Mouse (Mus musculus) forebrain, embryonic 14.5 days (tissue): ENCODE data around the gene Elmod1. TPM values are rescaled to one million over a fixed set of nuclear protein-coding genes. Genes with fewer than 3 reads are reported as not detected.

Experiments
- ATAC-seq: fragments of 200-750 bp; cut with Nextera tagmentation; 2 replicates; pipeline ENCODE4 v1.8.0; 2017; ENCODE audit warnings: mild to moderate bottlenecking, moderate library complexity
- DNase-seq: peaks from one replicate; pipeline ENCODE4 v3.0.0-alpha.2; 2015; ENCODE audit warnings: low spot score
- H3K27ac ChIP-seq: fragments of 300-500 bp; sonication (generic); 2 replicates; pipeline ENCODE4 v1.5.1; 2014; ENCODE audit warnings: low read depth, mild to moderate bottlenecking, control low read depth, low read length, moderate library complexity
- H3K27me3 ChIP-seq: fragments of 300-500 bp; sonication (generic); replicated peaks from 2 replicates; pipeline ENCODE4 v1.6.1; 2014; ENCODE audit warnings: low read length, control low read depth, mixed read lengths; ENCODE audit not compliant: control insufficient read depth, insufficient read depth
- H3K36me3 ChIP-seq: fragments of 300-500 bp; sonication (generic); 2 replicates; pipeline ENCODE4 v1.6.1; 2014; ENCODE audit warnings: low read length, control low read depth; ENCODE audit not compliant: control insufficient read depth, insufficient read depth
- H3K4me1 ChIP-seq: fragments of 300-500 bp; sonication (generic); 2 replicates; pipeline ENCODE4 v1.6.1; 2014; ENCODE audit warnings: antibody characterized with exemption, low read length, control low read depth; ENCODE audit not compliant: control insufficient read depth, insufficient read depth
- H3K4me2 ChIP-seq: fragments of 300-500 bp; sonication (generic); 2 replicates; pipeline ENCODE4 v1.6.1; 2014; ENCODE audit warnings: mild to moderate bottlenecking, control low read depth, low read length
- H3K4me3 ChIP-seq: fragments of 300-500 bp; sonication (generic); 2 replicates; pipeline ENCODE4 v1.5.1; 2014; ENCODE audit warnings: low read depth, low read length, control low read depth
- H3K9ac ChIP-seq: fragments of 300-500 bp; sonication (generic); 2 replicates; pipeline ENCODE4 v1.6.1; 2014; ENCODE audit warnings: mild to moderate bottlenecking, low read length, control low read depth, moderate library complexity
- H3K9me3 ChIP-seq: fragments of 300-500 bp; sonication (generic); replicated peaks from 2 replicates; pipeline ENCODE4 v1.6.1; 2016; ENCODE audit warnings: low read length, control low read depth, mixed read lengths; ENCODE audit not compliant: control insufficient read depth
- WGBS: fragments of 180-500 bp; shearing (Covaris S2); extraction: QIAGEN DNeasy Blood & Tissue Kit; methylation state at CpG from one replicate; pipeline ENCODE4 v1.1.7; 2014; 5-methylcytosine and 5-hydroxymethylcytosine counted together
- polyA plus RNA-seq: library from polyadenylated mRNA; unstranded; fragments of >200 nt; fragmentation: Nextera tagmentation; extraction: Ambion mirVana; gene quantifications from 2 replicates; pipeline ENCODE4 v1.2.1, GENCODE M21; 2014

Gene Elmod1
- polyA plus RNA-seq, 1 experiment from 2014 or later, result 11.6 TPM

DNA sequence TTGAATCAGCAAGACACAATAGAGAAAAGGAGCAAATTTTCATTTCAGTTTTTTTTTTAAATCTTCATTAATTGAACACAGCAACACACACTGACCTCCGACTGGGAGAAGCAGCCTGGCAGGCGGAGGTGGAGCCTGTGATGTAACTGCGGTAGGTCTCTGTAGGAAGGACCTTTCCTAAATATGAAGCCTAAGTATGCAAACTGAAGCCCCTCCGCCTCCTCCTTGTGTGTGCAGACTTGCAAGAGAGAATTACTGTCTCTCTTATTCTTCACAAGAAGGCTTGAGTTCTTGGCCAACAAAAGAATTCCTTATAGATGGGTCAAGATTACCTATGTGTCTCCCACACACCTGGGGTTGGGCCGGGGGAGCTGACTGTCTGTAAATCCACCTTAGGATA is 1.9 kb downstream of the Elmod1 start:
- 58% methylated on average over 5 of the region's 5 CpGs for WGBS
- DNase-seq (no peak), ATAC-seq (no peak)
- Histone ChIP-seq H3K36me3 (no peaks in the 10 kb centered on the region), H3K9ac (peak overlapping the region; percentile 84; the same call in 1 of the 2 replicates), H3K27ac (no peak overlapping the region), H3K9me3 (no peaks in the 10 kb centered on the region), H3K4me2 (peak overlapping the region; percentile 89), H3K4me3 (peak overlapping the region; percentile 75), H3K4me1 (no peaks in the 10 kb centered on the region; the same call in 1 of the 2 replicates), H3K27me3 (no peaks in the 10 kb centered on the region; the same call in 1 of the 2 replicates)

DNA sequence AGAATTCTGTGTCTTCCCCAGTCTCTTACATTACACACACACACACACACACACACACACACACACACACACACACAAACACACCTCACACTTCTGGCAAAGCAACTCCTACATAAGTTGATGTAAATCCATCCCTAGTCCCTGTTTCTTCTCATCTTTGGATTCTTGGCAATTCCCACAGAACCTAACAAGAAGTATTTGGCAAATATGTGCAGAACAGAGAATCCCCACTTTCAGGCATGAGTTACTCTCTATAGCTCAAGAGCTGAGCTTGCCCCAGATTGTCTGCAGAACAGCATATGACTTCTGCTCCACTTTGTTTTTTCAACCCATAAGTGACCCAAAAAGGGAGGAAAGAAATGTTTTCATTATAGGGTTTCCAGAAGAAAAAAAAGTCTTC is 2.7 kb downstream of the Elmod1 start:
- Histone ChIP-seq H3K36me3 (no peaks in the 10 kb centered on the region), H3K4me2 (peak overlapping the region; percentile 7; the same call in 1 of the 2 replicates), H3K27me3 (no peaks in the 10 kb centered on the region; the same call in 1 of the 2 replicates), H3K4me1 (no peaks in the 10 kb centered on the region; the same call in 1 of the 2 replicates), H3K27ac (no peak overlapping the region), H3K9ac (no peak overlapping the region), H3K4me3 (no peak overlapping the region), H3K9me3 (no peaks in the 10 kb centered on the region)
- peak; percentile 18 for DNase-seq
- ATAC-seq, result no peak

GRCm38 (mm10) chr9:53967610-53968368 is 7.3 kb downstream of the Elmod1 start:
- Histone ChIP-seq H3K9me3 (no peaks in the 10 kb centered on the region), H3K27me3 (no peaks in the 10 kb centered on the region), H3K9ac (no peak overlapping the region), H3K4me3 (no peak overlapping the region), H3K36me3 (no peaks in the 10 kb centered on the region), H3K4me2 (no peak overlapping the region), H3K27ac (no peak overlapping the region), H3K4me1 (no peaks in the 10 kb centered on the region; the same call in 1 of the 2 replicates)
- 42% methylated on average over 9 of the region's 9 CpGs for WGBS
- DNase-seq, result peak; percentile 59
- ATAC-seq, result peak; percentile 72

DNA sequence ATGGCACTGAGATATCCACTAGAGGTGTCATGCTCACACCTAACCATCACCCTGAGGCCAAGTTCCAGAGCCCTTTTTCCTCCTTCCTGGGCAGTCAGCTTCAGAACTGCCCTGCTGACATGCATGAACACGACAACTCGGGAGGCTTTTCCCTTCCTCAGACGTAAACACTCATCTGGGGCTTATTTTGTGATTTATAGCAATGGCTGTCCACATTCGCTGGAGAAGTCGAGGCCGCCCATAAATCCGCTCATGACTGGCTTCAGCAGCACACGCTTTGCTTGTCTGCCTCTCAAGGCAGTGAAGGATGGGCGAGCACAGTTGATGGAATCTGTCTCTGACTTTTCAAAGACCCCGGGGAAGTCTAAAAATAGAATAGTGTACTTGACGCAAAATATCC is 18.1 kb downstream of the Elmod1 start:
- no peaks in the 10 kb centered on the region for H3K27me3 ChIP-seq
- H3K27ac ChIP-seq, result no peak overlapping the region
- H3K9ac ChIP-seq, result no peak overlapping the region
- ATAC-seq (no peak), DNase-seq (no peak)
- H3K4me3 ChIP-seq, result no peak overlapping the region
- no peak overlapping the region for H3K4me2 ChIP-seq
- WGBS, result 91% methylated on average over 11 of the region's 11 CpGs
- H3K36me3 ChIP-seq, result no peaks in the 10 kb centered on the region
- H3K9me3 ChIP-seq, result no peaks in the 10 kb centered on the region
- H3K4me1 ChIP-seq, result no peaks in the 10 kb centered on the region

- H3K9me3 ChIP-seq, result no peaks in the 10 kb centered on the region
- H3K4me3 ChIP-seq, result no peak overlapping the region
- H3K9ac ChIP-seq, result no peak overlapping the region
- no peaks in the 10 kb centered on the region for H3K4me1 ChIP-seq
- no peak overlapping the region for H3K27ac ChIP-seq
- DNase-seq (peak; percentile 32), ATAC-seq (no peak; the same call in 1 of the 2 replicates)
- no peaks in the 10 kb centered on the region for H3K36me3 ChIP-seq
- no peak overlapping the region for H3K4me2 ChIP-seq
- WGBS, result 13% methylated on average over 6 of the region's 6 CpGs
- no peaks in the 10 kb centered on the region for H3K27me3 ChIP-seq
Observed at GRCm38 (mm10) chr9:53954853-53955252, 20.2 kb downstream of the Elmod1 start.

DNA sequence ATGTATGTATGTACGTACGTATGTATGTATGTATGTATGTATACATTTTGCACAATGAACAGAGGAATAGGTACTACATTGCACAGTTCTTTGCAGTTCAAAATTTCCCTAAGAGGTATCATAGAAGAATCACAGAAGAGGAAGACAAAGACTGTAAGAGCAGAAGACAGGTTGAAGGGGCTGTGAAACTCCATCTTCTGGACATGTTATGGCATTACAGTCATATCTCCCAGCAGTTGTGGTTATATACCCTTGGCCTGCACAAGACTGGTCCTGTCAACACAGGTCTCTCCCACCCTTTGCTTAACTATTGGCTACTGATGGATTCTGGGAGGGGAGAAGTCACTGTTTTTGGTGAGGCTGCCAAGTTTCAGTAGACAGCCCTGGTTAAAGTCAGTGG is 27.6 kb downstream of the Elmod1 start:
- DNase-seq (no peak), ATAC-seq (no peak)
- no peak overlapping the region for H3K9ac ChIP-seq
- H3K4me3 ChIP-seq, result no peak overlapping the region
- 96% methylated on average over 2 of the region's 2 CpGs for WGBS
- H3K27me3 ChIP-seq, result no peaks in the 10 kb centered on the region
- no peak overlapping the region for H3K27ac ChIP-seq
- H3K4me2 ChIP-seq, result no peak overlapping the region
- no peaks in the 10 kb centered on the region for H3K4me1 ChIP-seq
- no peaks in the 10 kb centered on the region for H3K9me3 ChIP-seq
- H3K36me3 ChIP-seq, result no peaks in the 10 kb centered on the region

DNA sequence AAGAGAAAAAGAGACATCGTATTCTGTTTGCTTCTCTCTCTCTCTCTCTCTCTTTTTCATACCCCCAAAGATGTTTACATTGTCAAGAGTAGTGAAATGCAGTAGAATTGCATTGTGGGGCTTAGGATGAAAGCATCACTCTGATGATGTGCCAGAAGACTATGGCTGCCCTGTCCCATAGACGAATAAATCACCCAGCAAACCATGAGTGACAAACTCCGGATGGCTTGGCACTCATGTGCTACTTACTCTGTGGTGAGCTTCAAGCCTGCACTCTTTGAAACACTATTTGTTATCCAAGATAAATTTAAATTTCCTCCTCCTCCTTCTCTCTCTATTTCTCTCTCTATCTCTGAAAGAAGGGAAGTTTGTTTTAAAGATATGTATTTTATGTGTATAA is 36.5 kb downstream of the Elmod1 start:
- no peak overlapping the region for H3K27ac ChIP-seq
- H3K4me2 ChIP-seq, result no peak overlapping the region
- no peak overlapping the region for H3K9ac ChIP-seq
- ATAC-seq, result no peak
- no peak overlapping the region for H3K4me3 ChIP-seq
- DNase-seq, result no peak
- no peaks in the 10 kb centered on the region for H3K27me3 ChIP-seq
- no peaks in the 10 kb centered on the region for H3K4me1 ChIP-seq
- no peaks in the 10 kb centered on the region for H3K9me3 ChIP-seq
- H3K36me3 ChIP-seq, result no peaks in the 10 kb centered on the region
- WGBS, result 85% methylated on average over 3 of the region's 3 CpGs

DNA sequence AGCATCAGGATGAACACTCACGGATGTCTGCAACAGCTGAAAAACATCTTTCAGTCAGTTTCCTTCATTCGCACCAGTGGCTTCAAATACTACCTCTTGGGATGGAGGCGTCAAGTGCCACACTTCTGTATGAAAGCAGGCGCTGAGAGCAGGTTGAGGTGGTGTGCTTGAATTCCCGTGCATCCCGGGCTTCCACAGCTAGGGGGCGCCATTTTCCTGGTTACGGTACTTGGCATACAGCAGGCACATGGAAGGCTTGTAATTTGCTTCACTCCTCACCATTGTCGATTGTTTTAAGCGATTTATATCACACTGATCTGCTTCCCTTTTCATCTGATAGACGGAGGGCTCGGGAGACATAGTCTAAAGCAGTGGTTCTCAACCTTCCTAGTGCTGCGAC is 40.9 kb downstream of the Elmod1 start:
- H3K36me3 ChIP-seq, result peaks cover 3% of the 10 kb centered on the region; the same call in 1 of the 2 replicates
- no peak overlapping the region for H3K9ac ChIP-seq
- no peaks in the 10 kb centered on the region for H3K27me3 ChIP-seq
- H3K9me3 ChIP-seq, result no peaks in the 10 kb centered on the region
- H3K4me3 ChIP-seq, result no peak overlapping the region
- H3K4me1 ChIP-seq, result 0 out of 2 replicates have a peak, but pooled peaks cover 3% of the 10 kb centered on the region
- ATAC-seq (no peak), DNase-seq (peak; percentile 39)
- no peak overlapping the region for H3K4me2 ChIP-seq
- WGBS, result 67% methylated on average over 13 of the region's 13 CpGs
- no peak overlapping the region for H3K27ac ChIP-seq

- Histone ChIP-seq H3K4me1 (0 out of 2 replicates have a peak, but pooled peaks cover 3% of the 10 kb centered on the region), H3K9ac (no peak overlapping the region), H3K36me3 (peaks cover 3% of the 10 kb centered on the region; the same call in 1 of the 2 replicates), H3K27ac (no peak overlapping the region), H3K27me3 (no peaks in the 10 kb centered on the region), H3K9me3 (no peaks in the 10 kb centered on the region), H3K4me3 (no peak overlapping the region), H3K4me2 (no peak overlapping the region)
- DNase-seq (peak; percentile 23), ATAC-seq (0 out of 2 replicates have a peak, but pooled peaks have one; percentile 12)
- 73% methylated on average over 4 of the region's 4 CpGs for WGBS
Observed at GRCm38 (mm10) chr9:53933375-53933774, 41.7 kb downstream of the Elmod1 start.
